Mouse (Mus musculus) hindbrain, embryonic 11.5 days (tissue): ENCODE measurements around the gene Tnip1. TPM values are rescaled to one million over a fixed set of nuclear protein-coding genes. Genes with fewer than 3 reads are reported as not detected.

ENCODE experiments used
- ATAC-seq: fragments of 200-750 bp; cut with Nextera tagmentation; 2 replicates; pipeline ENCODE4 v1.8.0; 2017; ENCODE audit warnings: mild to moderate bottlenecking, moderate TSS enrichment, moderate library complexity; ENCODE audit not compliant: low FRiP score
- DNase-seq: peaks from one replicate; pipeline ENCODE4 v3.0.0-alpha.2; 2015; ENCODE audit warnings: low spot score
- H3K27ac ChIP-seq: fragments of 300-500 bp; sonication (generic); 2 replicates; pipeline ENCODE4 v1.5.1; 2014; ENCODE audit warnings: mild to moderate bottlenecking, low read depth, low read length
- H3K27me3 ChIP-seq: fragments of 300-500 bp; sonication (generic); 2 replicates; pipeline ENCODE4 v1.6.1; 2014; ENCODE audit warnings: mild to moderate bottlenecking, low read length, moderate library complexity, mixed read lengths; ENCODE audit not compliant: control insufficient read depth, insufficient read depth
- H3K36me3 ChIP-seq: fragments of 300-500 bp; sonication (generic); 2 replicates; pipeline ENCODE4 v1.6.1; 2014; ENCODE audit warnings: mild to moderate bottlenecking, low read length, moderate library complexity, mixed read lengths; ENCODE audit not compliant: control insufficient read depth, insufficient read depth
- H3K4me1 ChIP-seq: fragments of 300-500 bp; sonication (generic); replicated peaks from 2 replicates; pipeline ENCODE4 v1.6.1; 2014; ENCODE audit warnings: low read length, mixed read lengths; ENCODE audit not compliant: control insufficient read depth, insufficient read depth
- H3K4me2 ChIP-seq: fragments of 300-500 bp; sonication (generic); replicated peaks from 2 replicates; pipeline ENCODE4 v1.6.1; 2014; ENCODE audit warnings: mild to moderate bottlenecking, low read depth, low read length
- H3K4me3 ChIP-seq: fragments of 300-500 bp; sonication (generic); 2 replicates; pipeline ENCODE4 v1.5.1; 2014; ENCODE audit warnings: low read depth, low read length
- H3K9ac ChIP-seq: fragments of 300-500 bp; sonication (generic); 2 replicates; pipeline ENCODE4 v1.6.1; 2014; ENCODE audit warnings: low read depth, low read length
- H3K9me3 ChIP-seq: fragments of 300-500 bp; sonication (generic); 2 replicates; pipeline ENCODE4 v1.6.1; 2016; ENCODE audit warnings: low read length; ENCODE audit not compliant: control insufficient read depth
- WGBS: fragments of 180-500 bp; shearing (Covaris S2); extraction: QIAGEN DNeasy Blood & Tissue Kit; methylation state at CpG from one replicate; pipeline ENCODE4 v1.1.7; 2014; 5-methylcytosine and 5-hydroxymethylcytosine counted together
- polyA plus RNA-seq: library from polyadenylated mRNA; unstranded; fragments of >200 nt; fragmentation: Nextera tagmentation; extraction: Ambion mirVana; gene quantifications from 2 replicates; pipeline ENCODE4 v1.2.1, GENCODE M21; 2014

Gene Tnip1
- polyA plus RNA-seq, 1 experiment from 2014 or later: 10.3 TPM

DNA sequence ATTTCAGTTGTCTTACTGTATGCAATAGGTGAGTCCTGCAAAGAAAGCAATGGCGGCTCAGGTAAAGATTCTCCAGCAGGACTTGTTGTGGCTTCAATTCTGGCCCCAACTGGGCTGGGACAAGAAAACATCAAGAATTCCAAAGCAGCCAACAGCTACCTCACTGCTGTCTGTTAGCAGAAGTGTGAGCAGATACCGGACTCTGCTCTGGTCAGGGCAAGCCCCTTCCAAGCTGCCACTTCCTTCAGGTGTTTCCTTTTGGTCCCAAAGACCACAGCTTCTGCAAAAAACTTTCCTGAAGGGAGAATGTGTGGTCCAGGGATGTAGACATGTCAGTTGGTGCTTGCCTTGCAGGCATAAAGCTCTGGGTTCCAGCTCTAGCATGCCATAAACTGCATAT, 13.0 kb upstream of the Tnip1 start:
- H3K27me3 ChIP-seq: no peaks in the 10 kb centered on the region
- H3K9me3 ChIP-seq: no peaks in the 10 kb centered on the region
- no peak for ATAC-seq
- no peak overlapping the region for H3K9ac ChIP-seq
- no peak overlapping the region for H3K27ac ChIP-seq
- H3K4me3 ChIP-seq: no peak overlapping the region
- H3K4me1 ChIP-seq: no peaks in the 10 kb centered on the region; the same call in 1 of the 2 replicates
- 92% methylated on average over 2 of the region's 2 CpGs for WGBS
- H3K4me2 ChIP-seq: no peak overlapping the region
- no peak for DNase-seq
- H3K36me3 ChIP-seq: no peaks in the 10 kb centered on the region

DNA sequence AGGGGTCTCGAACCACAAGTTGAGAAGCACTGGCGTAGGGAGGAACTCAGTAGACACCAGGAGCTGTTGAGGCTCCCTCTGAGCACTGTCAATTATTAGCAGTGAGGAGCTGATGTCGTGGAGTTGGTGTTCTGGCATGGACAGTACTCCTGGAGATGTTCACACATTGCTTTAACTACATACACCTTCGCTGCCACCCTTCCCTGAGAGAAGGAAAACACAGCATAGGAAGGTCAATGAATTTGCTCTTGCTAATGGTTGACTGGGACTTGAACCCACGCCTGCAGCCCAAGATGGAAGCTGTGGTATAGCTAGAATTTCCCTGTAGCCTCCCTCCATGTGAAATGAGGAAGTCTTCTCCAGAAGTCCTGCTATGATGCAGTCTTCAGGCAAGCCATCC, 12.6 kb upstream of the Tnip1 start:
- Histone ChIP-seq H3K9ac (no peak overlapping the region), H3K4me1 (no peaks in the 10 kb centered on the region; the same call in 1 of the 2 replicates), H3K4me2 (no peak overlapping the region), H3K9me3 (no peaks in the 10 kb centered on the region), H3K36me3 (no peaks in the 10 kb centered on the region), H3K27ac (no peak overlapping the region), H3K4me3 (no peak overlapping the region), H3K27me3 (no peaks in the 10 kb centered on the region)
- DNase-seq: no peak
- ATAC-seq: no peak
- 86% methylated on average over 5 of the region's 5 CpGs for WGBS

DNA sequence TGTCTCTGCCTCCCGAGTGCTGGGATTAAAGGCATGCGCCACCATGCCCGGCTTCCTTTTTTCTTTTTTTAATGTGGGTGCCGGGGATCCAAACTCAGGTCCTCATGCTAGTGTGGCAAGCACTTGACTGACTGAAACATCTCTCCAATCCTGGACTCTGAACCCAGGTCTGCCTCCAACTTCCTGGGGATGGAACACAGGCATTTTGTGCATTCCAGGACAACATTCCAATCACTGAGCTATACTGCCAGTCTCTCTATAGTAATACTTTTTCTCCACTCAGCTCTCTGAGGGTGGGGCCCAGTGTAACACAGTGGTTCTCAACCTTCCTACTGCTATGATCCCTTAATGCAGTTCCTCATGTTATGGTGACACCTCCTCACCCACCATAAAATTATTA, 11.9 kb upstream of the Tnip1 start:
- no peaks in the 10 kb centered on the region for H3K27me3 ChIP-seq
- 94% methylated on average over 4 of the region's 4 CpGs for WGBS
- no peaks in the 10 kb centered on the region; the same call in 1 of the 2 replicates for H3K4me1 ChIP-seq
- no peak for ATAC-seq
- no peak overlapping the region for H3K4me3 ChIP-seq
- H3K36me3 ChIP-seq: no peaks in the 10 kb centered on the region
- H3K9me3 ChIP-seq: no peaks in the 10 kb centered on the region
- H3K9ac ChIP-seq: no peak overlapping the region
- H3K4me2 ChIP-seq: no peak overlapping the region
- DNase-seq: no peak
- H3K27ac ChIP-seq: no peak overlapping the region

DNA sequence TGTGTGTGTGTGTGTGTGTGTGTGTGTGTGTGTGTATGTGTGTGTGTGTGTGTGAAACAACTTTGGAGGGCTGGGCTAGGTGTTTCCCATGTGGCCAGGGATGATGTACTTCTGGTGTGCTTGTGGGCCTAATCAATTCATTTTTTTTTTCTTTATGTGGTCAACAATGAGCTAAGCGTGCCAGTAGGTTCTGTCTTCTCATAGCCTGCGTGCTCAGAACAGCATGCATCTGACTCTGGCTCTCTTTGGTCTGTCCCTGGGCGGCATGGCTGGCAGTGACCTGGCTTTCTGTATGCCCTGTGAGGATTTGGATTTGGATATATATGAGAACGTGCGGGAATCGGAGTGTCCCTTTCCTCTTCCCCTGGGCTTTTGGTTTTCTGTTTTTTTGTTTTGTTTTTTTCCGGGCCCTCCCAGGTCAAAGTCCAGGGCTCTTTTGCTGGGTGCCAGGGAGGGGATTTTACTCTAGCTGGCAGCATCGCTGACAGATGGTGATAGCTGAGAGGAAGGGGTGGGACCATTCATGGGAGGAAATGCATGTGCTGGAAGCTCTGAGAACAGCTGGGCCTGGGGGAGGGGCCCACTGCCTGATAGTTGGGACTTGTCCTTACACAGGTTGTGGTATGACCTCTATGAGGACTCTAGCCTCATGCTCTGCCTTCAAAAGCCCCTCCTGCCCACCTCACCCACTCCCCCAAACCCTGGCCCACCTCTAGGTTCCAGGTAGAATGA, 10.9 kb upstream of the Tnip1 start:
- Histone ChIP-seq H3K4me2 (no peak overlapping the region), H3K4me3 (no peak overlapping the region), H3K9ac (no peak overlapping the region), H3K27me3 (no peaks in the 10 kb centered on the region), H3K4me1 (no peaks in the 10 kb centered on the region; the same call in 1 of the 2 replicates), H3K36me3 (no peaks in the 10 kb centered on the region), H3K27ac (no peak overlapping the region), H3K9me3 (no peaks in the 10 kb centered on the region)
- DNase-seq: peak; percentile 54
- no peak for ATAC-seq
- WGBS: 57% methylated on average over 8 of the region's 8 CpGs

DNA sequence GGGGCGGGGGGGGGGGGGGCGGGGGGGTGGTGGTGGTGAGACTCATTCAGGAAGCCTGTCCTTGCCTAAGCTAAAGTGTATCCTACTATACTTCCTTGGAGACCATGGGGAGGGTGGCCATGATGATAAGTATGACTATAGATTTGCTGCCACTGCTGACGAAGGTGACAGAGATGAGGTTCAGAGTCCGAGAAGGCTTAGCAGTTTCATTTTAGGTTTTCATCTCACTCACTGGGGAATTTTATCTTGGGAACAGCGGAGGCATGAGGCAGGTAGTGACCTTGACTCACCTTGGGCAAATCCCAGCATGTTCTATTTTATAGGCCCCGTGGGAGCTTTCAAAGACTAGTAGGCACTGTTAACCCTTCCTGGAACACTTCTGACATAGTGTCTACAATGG, 10.1 kb upstream of the Tnip1 start:
- no peaks in the 10 kb centered on the region for H3K27me3 ChIP-seq
- no peak overlapping the region for H3K27ac ChIP-seq
- ATAC-seq (no peak), DNase-seq (no peak)
- no peak overlapping the region for H3K4me2 ChIP-seq
- H3K9me3 ChIP-seq: no peaks in the 10 kb centered on the region
- H3K36me3 ChIP-seq: no peaks in the 10 kb centered on the region
- no peak overlapping the region for H3K4me3 ChIP-seq
- no peaks in the 10 kb centered on the region; the same call in 1 of the 2 replicates for H3K4me1 ChIP-seq
- 79% methylated on average over 4 of the region's 6 CpGs for WGBS
- no peak overlapping the region for H3K9ac ChIP-seq

DNA sequence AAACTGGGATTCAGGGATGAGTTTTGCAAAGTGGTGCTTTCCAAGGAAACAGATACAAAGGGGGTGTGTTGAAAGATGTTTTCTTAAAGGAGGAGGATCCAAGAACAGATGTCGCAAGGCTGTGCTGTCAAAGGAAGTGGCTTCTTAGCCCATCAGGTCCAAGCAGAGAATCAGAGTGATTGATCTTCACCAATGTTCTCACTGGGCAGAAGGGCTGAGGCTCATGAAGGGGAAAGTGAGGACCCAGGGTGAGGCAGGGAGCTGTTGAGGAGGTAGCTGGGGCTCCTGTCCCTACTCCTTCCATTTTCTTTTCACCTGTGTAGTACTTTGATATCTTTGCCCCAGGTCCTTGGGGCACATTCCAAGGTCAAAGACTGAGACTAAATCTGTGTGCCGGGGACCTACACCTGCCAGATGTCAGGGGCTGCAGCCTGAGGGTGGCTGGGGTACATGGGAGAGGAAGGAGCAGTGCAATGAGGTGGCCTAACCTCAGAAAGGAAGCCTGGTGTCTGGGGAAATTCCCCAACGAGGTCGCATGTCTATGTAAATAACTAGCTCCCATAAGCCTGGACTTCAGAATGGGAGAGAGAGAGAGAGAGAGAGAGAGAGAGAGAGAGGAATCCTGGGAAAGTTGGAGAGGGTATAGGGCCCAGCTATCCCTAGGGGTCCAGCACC, 9.5 kb upstream of the Tnip1 start:
- no peak overlapping the region for H3K4me3 ChIP-seq
- H3K27ac ChIP-seq: no peak overlapping the region
- H3K9ac ChIP-seq: no peak overlapping the region
- H3K4me2 ChIP-seq: no peak overlapping the region
- no peak for ATAC-seq
- H3K9me3 ChIP-seq: no peaks in the 10 kb centered on the region
- no peaks in the 10 kb centered on the region for H3K36me3 ChIP-seq
- DNase-seq: no peak
- H3K4me1 ChIP-seq: no peaks in the 10 kb centered on the region; the same call in 1 of the 2 replicates
- H3K27me3 ChIP-seq: no peaks in the 10 kb centered on the region
- 59% methylated on average over 4 of the region's 4 CpGs for WGBS

DNA sequence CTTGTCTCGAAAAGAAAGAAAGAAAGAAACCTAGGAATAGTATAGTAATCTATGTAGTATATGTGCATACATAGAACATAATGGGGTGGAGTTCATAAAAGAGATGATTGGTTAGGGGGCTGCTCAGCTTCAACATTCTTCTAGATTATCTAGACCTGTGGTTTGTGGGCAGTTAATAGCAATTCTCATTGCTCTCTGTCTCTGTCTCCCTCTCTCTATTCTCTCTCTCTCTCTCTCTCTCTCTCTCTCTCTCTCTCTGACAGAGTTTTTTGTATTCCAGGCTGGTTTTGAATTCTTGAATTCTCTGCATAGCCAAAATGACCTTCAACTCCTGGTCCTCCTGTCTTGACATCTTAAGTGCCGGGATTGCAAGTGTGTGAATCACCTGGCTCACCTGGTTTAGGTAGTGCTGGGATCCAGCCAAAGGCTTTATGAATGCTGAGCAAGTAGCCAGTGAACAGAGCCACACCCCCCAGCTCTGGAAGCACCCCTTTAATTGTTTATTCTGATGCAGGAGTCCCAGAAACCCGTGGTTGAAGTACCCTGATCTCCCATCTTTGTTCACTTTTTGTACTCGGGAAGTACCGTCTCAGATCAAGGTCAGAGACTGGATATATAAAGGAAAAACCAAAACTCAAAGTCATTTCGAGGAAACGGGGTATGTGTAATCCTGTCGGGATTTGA, 8.8 kb upstream of the Tnip1 start:
- H3K27ac ChIP-seq: no peak overlapping the region
- no peaks in the 10 kb centered on the region for H3K36me3 ChIP-seq
- no peak overlapping the region for H3K9ac ChIP-seq
- no peaks in the 10 kb centered on the region; the same call in 1 of the 2 replicates for H3K4me1 ChIP-seq
- no peak overlapping the region for H3K4me2 ChIP-seq
- DNase-seq (no peak), ATAC-seq (no peak)
- H3K9me3 ChIP-seq: no peaks in the 10 kb centered on the region
- no peak overlapping the region for H3K4me3 ChIP-seq
- 75% methylated on average over 8 of the region's 8 CpGs for WGBS
- no peaks in the 10 kb centered on the region for H3K27me3 ChIP-seq

DNA sequence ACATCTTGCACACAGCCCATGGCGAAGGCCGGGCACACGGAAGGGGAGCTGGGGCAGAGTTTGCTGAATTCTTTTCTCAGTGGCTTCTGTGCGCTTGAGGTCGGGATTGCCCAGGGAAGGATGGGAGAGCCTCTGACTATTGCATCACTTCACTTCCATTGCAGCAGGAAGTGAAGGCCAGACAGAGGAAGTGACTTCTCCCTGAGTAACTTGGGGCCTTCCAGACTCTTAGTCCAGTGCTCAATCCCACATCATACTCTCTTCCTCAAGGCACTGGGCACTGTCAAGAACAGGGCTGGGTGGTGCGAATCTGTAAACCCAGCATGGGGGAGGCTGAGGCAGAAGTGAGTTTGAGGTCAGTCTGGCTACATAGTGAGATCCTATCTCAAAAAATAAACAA, 2.5 kb upstream of the Tnip1 start:
- Histone ChIP-seq H3K4me1 (no peaks in the 10 kb centered on the region), H3K9ac (no peak overlapping the region), H3K36me3 (no peaks in the 10 kb centered on the region), H3K9me3 (no peaks in the 10 kb centered on the region), H3K4me2 (no peak overlapping the region), H3K27ac (no peak overlapping the region), H3K4me3 (no peak overlapping the region), H3K27me3 (no peaks in the 10 kb centered on the region)
- DNase-seq (no peak), ATAC-seq (no peak)
- 87% methylated on average over 6 of the region's 6 CpGs for WGBS
